Mouse (Mus musculus): ENCODE data around the gene Mpig6b.

The Mpig6b gene

DNA sequence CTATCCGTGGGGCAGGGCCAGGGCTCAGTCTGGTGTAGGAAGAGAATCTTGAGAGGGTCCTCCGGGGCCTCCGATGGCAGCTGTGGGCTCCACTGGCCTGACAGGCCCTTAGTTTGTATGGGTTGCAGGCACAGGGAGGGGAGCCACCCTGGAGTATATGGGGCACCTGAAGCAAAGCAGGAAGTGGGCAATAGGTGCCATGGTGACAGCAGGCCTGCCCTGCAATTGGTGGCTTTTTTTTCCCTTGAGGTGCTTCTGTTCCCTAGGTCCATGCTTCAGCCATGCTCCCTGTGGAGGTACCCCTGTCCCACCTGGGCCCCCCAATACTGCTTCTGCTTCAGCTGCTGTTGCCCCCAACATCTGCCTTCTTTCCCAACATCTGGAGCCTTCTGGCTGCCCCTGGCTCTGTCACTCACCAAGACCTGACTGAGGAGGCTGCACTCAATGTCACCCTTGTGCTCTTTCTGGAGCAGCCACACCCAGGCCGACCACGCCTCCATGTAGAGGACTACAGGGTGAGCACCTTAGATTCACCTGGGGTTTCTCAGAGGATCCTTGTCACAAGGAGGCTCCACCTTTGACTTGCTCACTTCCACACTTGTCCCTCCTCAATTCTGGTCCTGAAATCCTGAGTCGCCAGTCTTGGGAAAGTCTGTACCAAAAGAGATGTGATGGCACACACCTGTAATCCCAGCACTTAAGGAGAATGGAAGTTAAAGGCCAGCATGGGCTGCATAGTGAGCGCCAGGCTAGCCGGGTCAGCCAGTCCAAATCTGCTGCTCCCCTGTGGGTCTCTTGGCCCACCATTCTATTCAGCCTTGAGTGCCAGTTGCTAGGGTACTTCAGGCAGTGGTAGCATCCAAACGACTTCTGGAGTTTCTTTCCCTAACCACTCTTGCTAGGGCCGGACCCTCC is 48.9 kb downstream of the Mpig6b start:
- DNase-seq (ENCODE audit: low spot score), result no peak

DNA sequence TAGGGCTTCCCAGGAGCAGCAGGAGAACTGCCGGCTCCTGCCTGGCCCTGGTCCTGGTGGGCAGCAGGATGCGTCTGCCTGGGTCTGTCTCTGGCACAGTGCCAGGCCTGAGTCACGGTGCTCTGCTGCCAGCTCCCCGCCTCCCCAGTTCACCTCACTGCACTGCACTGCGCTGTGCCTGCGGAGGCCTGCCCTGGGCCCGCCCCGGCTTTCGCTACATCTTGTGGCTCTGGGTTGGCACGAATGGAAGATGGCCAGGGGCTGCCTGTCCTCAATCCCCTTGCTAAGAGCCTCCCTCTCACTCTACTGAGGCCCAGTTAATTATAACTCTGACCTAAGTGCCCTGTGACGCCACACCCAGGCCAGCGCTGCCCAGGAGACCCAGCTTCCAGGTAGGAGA is 49.6 kb downstream of the Mpig6b start, which contains the start of gene Vwa7:
TSS of gene Vwa7 (plus strand) at position 204 of the 400 bp plus-strand sequence.
- DNase-seq (ENCODE audit: low spot score), result no peak

DNA sequence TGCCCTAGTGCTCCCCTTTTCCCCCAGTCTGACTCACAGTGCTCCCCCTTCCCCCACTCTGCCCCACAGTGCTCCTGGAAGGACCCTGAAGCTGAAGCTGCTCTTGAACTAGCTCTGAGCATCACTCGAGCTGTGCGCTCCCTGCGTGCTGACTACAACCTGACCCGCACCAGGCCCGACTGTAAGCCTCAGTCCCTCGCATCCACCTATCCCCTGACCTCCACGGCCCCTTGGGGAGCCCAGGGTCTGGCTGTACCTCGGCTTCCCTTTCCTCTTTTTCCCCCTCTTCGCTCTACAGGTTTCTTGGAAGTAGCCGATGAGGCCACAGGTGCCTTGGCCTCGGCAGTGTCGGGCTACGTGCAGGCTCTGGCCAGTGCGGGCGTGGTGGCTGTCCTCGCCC is 50.7 kb downstream of the Mpig6b start:
- DNase-seq (ENCODE audit: low spot score), result no peak

DNA sequence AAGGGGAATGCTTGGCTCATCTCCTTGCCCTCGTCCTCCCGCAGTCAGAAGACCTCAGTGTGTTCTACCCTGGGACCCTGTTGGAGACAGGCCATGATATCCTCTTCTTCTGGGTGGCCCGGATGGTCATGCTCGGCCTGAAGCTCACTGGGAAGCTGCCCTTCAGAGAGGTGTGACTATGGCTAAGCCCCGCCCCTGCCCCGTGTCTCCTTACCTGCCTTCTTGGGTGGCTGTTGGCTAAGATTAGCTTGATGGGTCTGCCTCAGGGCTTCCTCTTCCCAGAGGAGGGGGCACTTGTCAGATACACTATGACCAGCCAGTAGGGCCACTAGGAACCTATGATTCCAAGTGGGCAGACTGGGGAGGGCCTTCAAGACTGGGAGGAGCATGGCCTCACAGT is 52.8 kb downstream of the Mpig6b start:
- DNase-seq (ENCODE audit: low spot score), result no peak

All from left cerebral cortex, adult 11 months (tissue).